Mouse (Mus musculus) G1E-ER4 (cell line): ENCODE measurements around the gene Ptpn14. TPM values are rescaled to one million over a fixed set of nuclear protein-coding genes. Genes with fewer than 3 reads are reported as not detected.

Source experiments
- GATA1 ChIP-seq: IDR thresholded peaks from one replicate; pipeline ENCODE4 v1.8.0; 2012; ENCODE audit warnings: low read length, inconsistent platforms
- polyA plus RNA-seq: library from polyadenylated mRNA; stranded (reverse); fragments of >175 nt; gene quantifications from 2 replicates; pipeline ENCODE4 v1.2.3, GENCODE M21; 2012

Ptpn14 gene
- polyA plus RNA-seq, 1 experiment = not detected

DNA sequence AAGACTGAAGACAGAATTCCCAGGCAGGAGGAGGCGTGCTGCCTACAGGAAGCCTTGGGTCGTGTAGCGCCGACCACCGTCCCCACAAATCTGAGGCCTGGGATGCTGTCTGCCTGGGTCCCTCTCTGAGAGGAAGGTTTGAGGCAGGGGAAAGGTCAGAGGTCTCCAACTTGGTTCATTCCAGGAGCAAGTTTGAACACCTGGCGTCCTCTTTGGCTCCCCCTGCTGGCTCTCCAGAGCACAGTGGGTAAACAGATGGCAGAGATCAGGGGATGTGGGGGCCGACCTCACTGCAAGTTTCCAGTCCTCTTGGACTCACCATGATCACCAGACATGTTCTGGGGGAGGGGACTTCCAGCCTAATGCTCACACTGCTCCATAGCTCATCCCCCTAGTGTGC, 154.8 kb downstream of the Ptpn14 start:
- no peak for TF ChIP-seq GATA1

DNA sequence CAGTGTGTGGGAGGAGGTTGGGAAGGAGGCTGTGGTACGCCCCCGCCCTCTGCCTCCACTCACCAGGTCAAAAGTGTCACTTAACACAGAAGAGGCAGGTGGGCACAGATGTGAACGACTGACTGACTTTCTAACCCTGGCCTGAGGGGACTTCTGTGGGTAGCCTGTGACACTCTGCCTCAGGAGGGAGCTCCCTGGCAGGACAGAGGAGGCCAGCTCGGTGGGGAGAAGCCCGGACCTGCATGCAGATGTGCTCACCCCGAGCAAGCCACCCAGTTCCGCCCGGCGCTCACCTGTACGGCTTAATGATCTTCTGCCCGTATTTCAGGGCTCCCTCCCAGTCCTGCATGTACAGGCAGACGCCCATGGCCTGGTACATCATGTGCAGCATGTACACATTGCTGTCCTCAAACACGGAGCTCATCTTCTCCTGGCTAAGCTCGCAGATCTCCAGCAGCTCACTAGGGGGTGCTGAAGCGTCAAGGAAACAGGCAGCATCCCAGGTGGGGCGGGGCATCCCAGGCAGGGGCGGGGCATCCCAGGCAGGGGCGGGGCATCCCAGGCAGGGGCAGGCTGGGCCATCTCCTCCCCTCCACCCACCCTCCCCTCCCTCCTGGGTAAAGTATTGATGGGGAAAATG, 155.6 kb downstream of the Ptpn14 start:
- TF ChIP-seq GATA1 = no peak

DNA sequence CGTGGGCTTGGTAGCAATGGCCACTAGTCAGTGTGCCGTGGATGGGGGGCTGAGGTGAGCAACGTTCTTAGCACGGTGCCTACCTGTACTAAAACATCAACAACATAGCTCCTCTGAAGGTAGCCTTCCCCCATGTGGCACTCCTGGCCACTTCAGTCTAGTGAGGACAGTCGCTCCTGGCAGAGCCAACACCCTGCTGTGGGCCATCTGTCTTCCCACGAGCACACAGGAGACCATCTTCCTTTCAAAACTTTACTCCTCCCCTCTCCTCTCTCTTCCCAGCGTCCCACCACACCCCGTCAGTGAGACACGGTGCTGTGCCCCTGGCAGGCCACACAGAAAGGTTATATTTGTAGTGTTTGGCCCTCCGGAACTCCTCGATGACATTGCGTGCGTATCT, 156.9 kb downstream of the Ptpn14 start:
- no peak for TF ChIP-seq GATA1

DNA sequence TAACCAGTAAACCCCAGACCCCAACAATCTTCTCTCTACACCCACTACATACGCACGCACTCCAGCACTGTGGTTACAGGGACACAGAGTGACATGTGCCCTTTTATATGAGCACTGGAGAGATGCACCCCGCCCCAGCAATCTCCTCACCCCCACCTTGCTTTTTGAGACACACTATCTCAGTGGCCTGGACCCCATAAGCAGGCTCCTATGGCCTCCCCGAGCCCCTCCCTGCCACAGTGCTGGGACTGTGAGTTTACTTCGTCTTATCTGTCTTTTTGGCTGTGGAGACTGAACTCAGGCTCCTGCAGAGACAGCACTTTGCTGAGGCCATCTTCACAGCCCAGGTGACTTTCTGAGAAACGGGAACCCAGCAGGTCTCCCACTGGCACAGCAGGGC, 157.9 kb downstream of the Ptpn14 start:
- TF ChIP-seq GATA1 = no peak

- TF ChIP-seq GATA1 = no peak
These were observed 159.4 kb downstream of the Ptpn14 start for GRCm38 (mm10) chr1:189887518-189887917.

GRCm38 (mm10) chr1:189888749-189889148, 160.7 kb downstream of the Ptpn14 start:
- no peak for TF ChIP-seq GATA1

- TF ChIP-seq GATA1 = no peak
These were observed 166.1 kb downstream of the Ptpn14 start for GRCm38 (mm10) chr1:189894191-189894590.

- TF ChIP-seq GATA1 = no peak
These were observed 169.8 kb downstream of the Ptpn14 start for GRCm38 (mm10) chr1:189897861-189898260.

- TF ChIP-seq GATA1 = no peak
These were observed 170.6 kb downstream of the Ptpn14 start for GRCm38 (mm10) chr1:189898708-189899107.

GRCm38 (mm10) chr1:189899526-189899925, 171.5 kb downstream of the Ptpn14 start:
- no peak for TF ChIP-seq GATA1

DNA sequence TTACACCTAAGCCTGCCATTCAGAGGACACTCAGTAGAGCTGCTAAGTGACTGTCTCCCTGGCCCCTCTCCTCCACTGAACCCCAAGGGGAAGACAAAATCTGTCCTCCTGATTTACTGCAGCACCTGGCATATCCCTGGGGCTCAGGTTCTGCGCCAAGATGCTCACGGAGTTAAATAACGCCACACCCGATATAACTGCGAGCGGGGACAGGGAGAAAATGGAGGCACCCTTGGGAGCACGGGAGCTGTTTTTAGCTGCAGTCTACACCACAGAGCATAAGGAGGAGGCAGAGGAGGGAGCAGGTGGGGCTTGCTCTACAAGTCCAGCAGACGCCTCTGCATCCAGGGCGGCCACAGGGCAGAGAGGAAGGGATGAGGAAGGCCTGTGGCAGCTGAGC, 174.3 kb downstream of the Ptpn14 start:
- no peak for TF ChIP-seq GATA1

DNA sequence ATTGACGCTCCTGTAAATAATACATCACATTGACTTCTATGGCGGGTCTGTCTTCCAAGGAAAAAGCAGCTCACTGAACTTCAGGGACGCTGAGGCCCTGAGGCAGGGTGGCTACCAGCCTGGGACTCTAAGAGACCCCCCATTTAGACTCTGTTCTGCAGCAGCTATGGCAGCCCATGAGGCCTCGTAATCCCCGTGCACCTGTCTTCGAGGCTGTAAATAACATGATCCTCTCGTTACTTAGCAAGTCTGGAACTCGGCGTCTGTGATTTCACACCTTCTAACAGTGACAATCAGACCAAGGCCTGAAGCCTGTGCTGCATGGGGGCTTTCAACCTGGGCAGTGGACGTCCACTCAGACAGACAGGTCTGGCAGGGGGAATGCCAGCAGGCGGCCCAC, 175.1 kb downstream of the Ptpn14 start:
- no peak for TF ChIP-seq GATA1

DNA sequence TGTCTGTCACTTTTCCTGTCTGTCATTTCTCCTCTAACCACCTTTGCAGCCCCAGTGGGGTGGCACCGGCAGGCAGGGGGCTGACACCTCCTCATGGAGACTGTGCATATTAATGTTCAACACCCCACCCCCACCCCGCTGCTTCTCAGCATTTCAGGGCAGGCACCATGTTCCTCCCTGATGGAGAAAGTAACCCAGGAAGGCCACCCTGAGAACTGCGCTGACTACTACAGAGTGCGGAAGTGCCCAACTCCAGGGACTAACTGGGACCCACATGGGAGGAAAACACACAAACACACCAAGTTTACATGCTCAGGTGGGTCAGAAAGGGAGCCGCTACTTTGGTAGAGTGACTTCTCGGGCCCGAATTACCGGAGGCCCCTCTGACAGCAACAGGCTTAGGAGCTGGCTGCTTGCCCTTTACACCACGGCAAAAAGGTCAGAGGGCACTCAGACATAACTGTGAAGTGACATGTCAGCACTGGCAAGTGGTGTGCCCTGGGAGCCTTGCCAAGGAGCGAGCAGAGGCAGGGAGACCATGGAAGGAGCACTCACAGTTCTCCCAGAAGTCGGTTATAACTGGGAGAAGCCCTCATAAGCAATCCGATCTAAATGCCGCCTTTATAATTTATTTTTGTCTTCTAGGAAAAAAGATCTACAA, 182.7 kb downstream of the Ptpn14 start:
- no peak for TF ChIP-seq GATA1

- no peak for TF ChIP-seq GATA1
These were observed 185.2 kb downstream of the Ptpn14 start for GRCm38 (mm10) chr1:189913093-189913760.

DNA sequence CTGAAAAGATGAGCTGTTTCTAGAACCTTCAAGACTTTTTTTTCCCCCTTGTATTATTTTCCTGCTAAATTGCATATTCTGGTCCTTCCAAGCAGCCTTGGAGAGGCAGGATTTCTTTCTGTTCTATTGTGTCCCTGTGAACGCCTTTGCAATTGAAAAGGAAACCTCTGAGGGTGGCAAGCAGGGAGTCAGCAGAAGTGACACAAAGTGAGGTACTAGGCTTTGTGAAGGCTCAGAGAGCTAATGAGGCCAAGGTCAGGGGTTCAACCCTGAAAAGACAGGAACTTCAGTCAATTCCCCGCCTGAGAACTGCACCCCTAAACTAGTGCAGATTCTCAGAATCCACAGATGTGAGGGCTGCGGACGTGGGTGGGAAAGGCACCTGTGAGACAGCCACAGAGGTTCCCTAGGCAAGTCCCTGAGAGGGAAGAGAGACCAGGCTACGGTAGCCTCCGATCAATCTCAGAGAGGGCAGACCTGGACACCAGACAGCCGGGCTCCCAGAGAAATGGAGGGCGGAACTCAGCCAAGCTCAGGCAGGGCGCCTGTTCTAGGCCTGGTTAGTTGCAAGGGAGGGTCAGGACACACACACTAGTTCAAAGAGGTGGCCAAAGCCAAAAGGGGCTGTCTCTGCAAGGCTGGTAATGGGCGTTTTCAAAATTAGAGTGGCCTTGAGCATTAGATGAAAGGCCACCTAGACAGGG, 188.5 kb downstream of the Ptpn14 start:
- no peak for TF ChIP-seq GATA1

DNA sequence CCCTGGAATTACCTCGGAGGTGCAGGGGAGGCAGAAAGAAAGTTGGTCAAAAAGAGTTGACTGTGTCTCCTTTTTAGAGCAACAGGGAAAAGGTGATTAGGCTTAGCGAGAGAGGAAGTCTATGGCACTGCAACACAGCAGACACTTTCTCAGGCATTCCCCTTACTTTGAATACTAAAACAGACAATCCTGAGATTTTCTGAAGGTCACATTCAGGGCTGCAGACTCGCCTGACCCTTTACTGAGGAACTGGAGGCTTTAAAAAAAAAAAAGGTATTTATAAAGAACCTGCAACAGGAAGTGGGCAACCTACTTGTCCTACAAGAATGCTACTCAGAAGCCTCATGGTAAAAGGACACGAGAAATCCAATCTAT, 189.0 kb downstream of the Ptpn14 start:
- no peak for TF ChIP-seq GATA1
